Mouse (Mus musculus) kidney, adult 8-10 months (tissue): ENCODE data around the gene Socs1.

ENCODE experiments used
- DNase-seq, 2 experiments: peaks; one replicate each; pipeline ENCODE4 v3.0.0; 2022

Socs1 gene

DNA sequence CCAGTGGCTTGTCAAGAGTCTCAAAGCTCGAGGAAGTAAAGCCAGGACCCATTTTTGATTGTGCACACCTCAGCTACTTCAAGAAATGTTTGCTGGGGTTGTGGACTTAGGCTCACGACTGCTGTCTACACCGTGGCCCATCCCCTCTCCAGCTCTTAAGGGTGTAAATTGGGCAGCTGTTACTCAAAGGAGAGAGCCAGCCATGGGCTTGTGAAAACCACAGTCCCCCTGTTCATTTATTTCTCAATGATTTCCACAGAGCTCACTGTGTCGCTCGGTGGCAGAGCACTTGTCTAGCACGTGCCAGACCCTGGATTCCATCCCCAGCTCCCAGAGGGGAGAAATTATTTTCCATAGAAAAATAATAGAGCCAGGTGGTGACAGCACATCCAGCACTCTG is 29.2 kb downstream of the Socs1 start:
- DNase-seq = no peak

DNA sequence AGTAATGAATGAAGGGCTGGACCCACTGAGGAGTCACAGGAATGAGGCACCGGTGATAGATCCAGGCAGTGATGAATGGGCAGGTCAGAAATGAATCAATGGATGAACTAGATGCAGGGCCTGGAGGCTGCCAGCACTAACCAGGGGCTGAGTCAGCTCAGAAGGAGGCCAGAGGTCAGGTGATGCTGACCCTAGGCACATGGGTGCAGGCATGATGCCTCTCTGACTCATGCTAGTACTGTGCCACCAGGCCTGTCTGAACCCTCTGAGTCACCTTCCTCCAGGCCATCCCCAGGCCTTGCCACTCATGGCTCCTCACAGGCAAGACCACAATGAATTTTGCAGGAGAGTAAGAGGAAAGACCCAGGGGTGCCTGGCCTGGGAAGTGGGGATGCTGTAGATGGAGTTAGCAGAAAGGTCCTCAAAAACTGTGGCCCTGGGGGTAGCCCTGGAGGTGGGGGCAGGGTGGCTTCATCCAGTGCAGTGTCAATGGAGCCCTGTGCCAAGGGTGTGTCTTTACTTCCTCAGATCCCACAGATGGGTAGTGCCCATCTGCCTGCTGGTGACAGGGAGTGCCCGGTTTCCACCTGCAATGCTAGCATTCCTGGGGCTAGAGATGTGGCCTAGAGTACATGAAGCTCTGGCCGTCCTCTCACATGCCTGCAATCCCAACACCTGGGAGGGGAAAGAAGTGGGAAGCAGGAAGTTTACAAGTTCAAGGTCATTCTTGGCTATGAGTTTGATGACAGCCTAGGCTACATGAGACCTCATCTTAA is 30.6 kb downstream of the Socs1 start:
- no peak for DNase-seq

DNA sequence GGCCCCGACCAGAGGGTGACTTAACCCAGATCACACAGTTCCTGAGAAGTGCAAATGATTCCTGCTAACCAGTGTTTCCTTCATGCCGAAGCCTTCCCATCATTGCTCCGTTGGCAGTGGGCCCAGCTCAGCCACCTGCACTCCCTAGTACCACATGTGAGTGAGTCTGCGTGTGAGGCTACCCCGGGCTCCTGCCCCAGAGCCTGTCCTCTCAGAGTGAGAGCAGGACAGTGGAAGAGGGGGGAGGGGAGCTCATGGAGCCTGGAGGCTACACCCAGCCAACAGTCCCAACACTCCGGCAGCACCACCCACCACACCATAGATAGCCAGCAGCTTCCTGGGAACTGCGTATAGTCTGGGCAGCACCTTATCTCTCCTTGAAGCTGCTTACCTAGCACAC is 35.5 kb downstream of the Socs1 start:
- DNase-seq = no peak

DNA sequence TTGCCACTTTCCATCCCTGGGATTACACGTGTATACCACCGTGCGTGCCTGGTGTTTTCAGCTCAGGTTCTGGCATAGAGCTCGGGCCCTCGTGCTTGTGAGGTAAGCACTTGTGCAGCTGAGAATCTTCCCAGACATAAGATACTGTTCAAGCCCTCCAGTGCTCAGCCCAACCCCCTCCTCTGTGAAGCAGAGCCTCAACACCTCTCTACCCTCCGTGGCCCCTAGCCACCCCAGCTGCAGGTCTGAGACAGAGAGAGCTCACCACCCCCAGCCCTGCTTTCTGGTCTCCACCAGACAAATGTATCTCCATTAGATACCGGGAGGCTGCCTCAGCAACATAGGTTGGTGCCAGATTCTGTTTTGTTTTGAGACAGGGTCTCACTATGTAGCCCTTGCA is 36.1 kb downstream of the Socs1 start:
- no peak for DNase-seq

DNA sequence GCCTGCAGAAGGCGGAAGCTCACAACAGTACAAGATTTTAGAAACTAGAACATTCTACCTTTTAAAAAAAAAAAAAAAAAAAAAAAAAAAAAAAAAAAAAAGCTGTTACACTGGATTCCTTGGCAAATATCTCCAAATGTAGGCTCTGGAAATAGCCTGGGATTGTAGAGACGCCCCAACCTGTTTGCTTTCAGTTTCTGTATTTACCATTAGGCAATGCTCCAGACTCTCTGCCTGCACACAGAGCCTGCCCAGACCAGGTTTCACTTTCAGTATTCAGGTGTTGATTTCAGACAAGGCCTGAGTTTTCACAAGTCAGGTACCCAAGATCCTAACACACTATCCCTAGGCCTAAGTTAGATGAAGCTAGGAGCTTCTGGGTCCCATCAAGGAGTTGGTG is 44.3 kb downstream of the Socs1 start:
- peak; percentile 23 to 60 for DNase-seq

DNA sequence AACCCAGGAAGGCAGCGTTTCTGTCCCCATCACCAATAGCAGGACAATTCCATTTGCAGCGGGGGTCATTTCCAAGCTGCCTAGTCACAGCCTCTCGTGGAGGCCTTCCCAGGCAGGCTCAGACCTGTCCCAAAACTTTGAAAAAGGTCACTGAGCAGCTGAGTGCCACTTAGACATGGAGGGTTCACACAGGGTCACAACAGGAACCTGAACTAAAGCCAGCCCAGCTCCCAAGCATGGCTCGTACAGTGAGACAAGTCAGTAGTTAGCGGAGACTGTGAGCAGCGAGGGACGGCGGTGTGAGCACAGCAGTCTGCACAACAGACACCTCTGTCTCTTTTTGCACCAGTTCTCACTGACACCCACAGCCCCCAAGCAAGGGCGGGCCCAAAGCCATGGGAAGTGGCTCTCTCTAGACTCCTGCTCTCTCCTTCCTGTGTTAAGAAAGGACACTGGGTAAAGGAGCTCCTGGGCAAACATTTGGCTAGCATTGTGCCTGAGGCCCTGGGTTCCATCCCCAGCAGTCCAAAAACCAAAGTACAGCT is 45.4 kb downstream of the Socs1 start:
- DNase-seq = peak; percentile 28 to 37

DNA sequence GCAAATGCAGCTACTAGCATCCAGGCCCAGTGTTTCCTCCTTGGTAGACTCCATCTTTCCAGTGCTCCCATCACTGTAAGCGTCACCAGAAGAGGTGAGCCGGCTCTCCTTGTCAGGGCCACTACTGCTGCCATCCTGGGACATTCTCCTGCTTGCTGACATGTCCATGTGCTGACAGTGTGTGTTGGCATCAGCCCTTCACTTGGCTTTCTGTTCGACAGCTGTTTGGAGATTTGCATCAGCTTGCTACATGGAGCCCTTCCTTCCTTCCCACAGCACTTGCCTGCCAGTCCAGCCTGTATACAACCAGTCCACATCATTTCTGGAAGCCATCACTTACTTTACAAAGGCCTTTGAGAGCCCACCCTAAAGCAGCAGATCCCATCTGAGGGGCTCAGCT is 46.5 kb downstream of the Socs1 start:
- no peak for DNase-seq

DNA sequence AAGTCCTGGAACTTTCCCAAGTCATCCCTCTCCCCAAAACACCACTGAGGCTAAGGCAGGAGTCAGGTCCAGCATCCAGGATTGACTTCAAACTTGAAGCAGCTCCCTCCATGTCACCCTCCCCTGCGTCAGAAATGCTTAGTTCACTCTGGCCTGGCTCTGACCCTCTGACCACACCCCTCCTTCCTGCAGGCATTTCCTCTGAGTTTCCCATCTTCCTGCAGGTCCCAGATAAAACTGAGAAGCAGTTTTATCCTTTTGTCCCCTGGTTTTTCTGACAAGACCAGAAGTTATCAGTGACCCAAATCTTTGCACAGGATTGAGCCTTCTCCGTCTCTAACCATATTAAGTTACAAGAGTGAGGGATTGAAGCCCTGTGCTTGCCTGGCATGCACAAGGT is 47.8 kb downstream of the Socs1 start:
- DNase-seq = peak; percentile 41 to 64

DNA sequence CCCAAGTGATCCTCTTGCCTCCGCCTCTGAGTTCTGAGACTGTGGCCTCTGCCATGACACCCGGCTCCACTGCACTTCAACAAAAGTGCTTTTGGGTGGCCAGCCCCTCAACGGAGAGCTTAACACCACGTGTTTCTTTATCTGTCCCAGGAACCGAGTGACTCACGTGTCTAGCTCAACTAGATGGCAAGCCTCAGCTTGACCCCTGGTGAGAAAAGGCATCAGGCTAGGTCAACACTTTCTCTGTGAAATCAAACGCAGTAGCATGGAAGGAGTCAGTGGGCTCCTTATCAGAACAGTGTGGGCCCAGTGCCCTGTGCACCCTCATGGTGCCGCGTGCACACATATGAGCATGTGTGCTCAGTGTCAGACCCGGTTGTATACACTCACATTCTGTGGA is 49.0 kb downstream of the Socs1 start:
- no peak for DNase-seq

DNA sequence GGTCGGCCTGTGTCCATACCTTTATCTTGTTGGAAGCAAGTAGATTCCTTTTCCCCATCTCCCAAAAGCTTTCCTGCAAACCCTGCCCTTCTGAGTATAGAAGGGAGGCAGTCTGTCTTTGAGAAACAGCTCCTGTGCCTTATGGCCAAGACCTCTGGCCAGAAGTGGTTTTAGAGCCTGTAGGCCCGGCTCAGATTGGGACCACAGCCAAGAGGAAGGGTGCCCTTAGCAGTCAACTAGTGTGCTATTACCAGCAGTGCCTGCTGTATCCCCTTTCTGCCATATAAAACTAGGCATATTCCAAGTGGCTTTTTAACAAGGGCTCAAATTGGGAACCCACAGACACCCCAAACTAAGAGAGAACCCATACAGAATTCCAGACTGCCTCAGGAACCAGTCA is 49.6 kb downstream of the Socs1 start:
- peak in 1 of 2 experiments; percentile 16 for DNase-seq

DNA sequence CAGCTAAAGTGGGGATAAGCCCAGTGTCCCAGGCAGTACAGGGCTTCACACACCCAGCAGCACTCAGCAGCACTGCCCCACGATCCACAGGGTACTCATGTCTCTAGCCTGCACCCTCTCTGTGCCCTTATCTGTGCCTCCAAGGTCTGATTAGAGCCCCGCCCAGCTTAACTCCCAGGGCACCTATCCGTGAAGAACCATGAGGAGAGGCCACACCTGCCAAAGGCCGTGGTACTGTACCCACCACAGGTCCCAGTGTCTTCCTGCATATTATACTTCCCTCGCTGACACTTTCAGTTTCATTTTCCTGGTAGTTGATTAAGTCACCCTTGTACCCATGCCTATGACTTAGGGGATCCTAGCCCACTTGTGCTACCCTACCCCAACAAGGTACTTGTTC is 52.9 kb downstream of the Socs1 start:
- DNase-seq = no peak
